Mouse (Mus musculus): Measurements from ENCODE around the gene Dpf3.

DNA sequence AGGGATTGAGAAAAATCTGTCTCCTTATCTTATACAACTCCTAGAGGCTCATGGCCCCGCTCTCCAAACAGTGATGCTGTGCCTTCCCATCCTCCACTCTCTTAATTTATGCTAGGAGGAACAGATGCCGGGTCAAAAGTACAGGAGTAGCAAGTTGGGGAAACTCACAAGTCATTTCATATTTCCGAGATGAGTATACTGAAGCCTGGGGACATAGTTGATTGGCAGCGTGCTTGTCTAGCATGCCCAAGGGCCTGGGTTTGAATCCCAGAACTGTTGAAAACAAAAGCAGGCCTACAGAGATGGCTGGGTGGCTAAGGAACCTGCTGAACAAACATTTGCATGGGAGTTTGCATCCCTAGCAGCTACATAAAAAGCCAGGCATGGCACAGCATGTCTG, 72.3 kb downstream of the Dpf3 start:
- TF ChIP-seq CTCF (IDR thresholded peaks at IDR 0.05; ENCODE audit: control insufficient read depth, insufficient read depth, insufficient replicate concordance, low read depth, low read length) (no peak), POLR2A (IDR thresholded peaks at IDR 0.05; ENCODE audit: control insufficient read depth, low read depth, low read length) (no peak)

Measured in testis, adult 2 months (tissue).